Mouse (Mus musculus): ENCODE results near the gene Krcc1. TPM values are rescaled to one million over a fixed set of nuclear protein-coding genes. Genes with fewer than 3 reads are reported as not detected.
A peak's percentile ranks its signal among the peaks of the same experiment; 100 is the strongest.

Gene Krcc1
- total and polyA plus RNA-seq, 3 experiments = 25.8 to 31.6 TPM; not detected in 1

DNA sequence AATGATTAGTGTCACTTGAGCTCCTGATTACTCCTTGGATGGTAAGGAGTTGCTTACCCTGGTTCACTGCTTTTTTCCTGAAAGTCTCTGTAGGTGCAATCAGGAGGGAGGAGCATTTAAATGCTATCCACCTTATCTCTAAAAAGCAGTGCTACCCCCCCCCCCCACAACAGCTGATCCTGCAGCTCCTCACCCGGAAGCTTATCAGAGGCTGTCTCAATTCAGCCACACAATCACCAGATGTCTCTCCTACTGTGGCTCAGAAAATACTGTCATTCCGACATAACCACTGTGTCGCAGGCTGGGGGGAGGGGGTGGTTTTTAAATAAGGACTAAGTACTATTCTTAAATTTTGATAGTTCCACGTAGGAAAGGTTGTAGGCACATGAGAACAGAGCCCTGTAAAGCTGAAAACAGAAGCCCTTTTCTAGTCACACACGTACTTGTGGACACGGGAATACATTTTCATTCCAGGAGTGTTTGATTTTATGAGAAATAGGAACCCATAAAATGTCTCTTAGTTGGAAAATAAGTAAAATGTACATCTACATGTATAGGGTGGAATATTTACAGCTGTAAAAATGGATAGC is 11.3 kb upstream of the Krcc1 start:
- Histone ChIP-seq H3K9ac (ENCODE audit: control insufficient read depth, low read depth, low read length, poor library complexity, severe bottlenecking) (no peak overlapping the region; the same call in 1 of the 2 replicates), H3K27ac (ENCODE audit: control insufficient read depth, low read depth, low read length) (peak overlapping the region; percentile 51), H3K4me3 (ENCODE audit: control insufficient read depth in 1 of 2, insufficient read depth in 1 of 2, low read depth in 2 of 2, low read length in 2 of 2) (peak overlapping the region; percentile 4 to 38; a peak in 3 of 4 replicates), H3K79me2 (ENCODE audit: control insufficient read depth, insufficient read depth, low read length, poor library complexity) (no peaks in the 10 kb centered on the region), H3K36me3 (ENCODE audit: control insufficient read depth in 1 of 2, insufficient read depth in 2 of 2, low read length in 2 of 2) (peaks cover 0 to 33% of the 10 kb centered on the region in 2 experiments; a peak in 2 of 4 replicates), H3K9me3 (replicated peaks; ENCODE audit: insufficient read depth, low read length) (no peaks in the 10 kb centered on the region), H3K27me3 (ENCODE audit: control insufficient read depth in 1 of 2, insufficient read depth in 2 of 2, low read length in 2 of 2) (no peaks in the 10 kb centered on the region), H3K4me1 (ENCODE audit: control insufficient read depth in 1 of 2, insufficient read depth in 2 of 2, low read length in 2 of 2) (peaks cover 18 to 39% of the 10 kb centered on the region in 2 experiments)
- DNase-seq (ENCODE audit: low read depth, low spot score) = peak; percentile 91
- TF ChIP-seq JUND (IDR thresholded peaks at IDR 0.05; ENCODE audit: low read depth, low read length) = 0 out of 2 replicates have a peak, but pooled peaks have one; percentile 55
- TF ChIP-seq ETS1 (IDR thresholded peaks at IDR 0.05; ENCODE audit: low read depth, low read length) = peak; percentile 100
- peak; percentile 97 for TF ChIP-seq TCF12 (IDR thresholded peaks at IDR 0.05; ENCODE audit: low read depth, low read length)
- no peak for TF ChIP-seq POLR2AphosphoS5 (IDR thresholded peaks at IDR 0.05; ENCODE audit: borderline replicate concordance, low read depth, low read length)
- TF ChIP-seq ZMIZ1 (IDR thresholded peaks at IDR 0.05; ENCODE audit: low read depth, low read length) = 0 out of 2 replicates have a peak, but pooled peaks have one; percentile 33
- TF ChIP-seq USF2 (IDR thresholded peaks at IDR 0.05; ENCODE audit: borderline replicate concordance in 1 of 2, insufficient read depth in 1 of 2, low read depth in 1 of 2, low read length in 2 of 2) = no peak
- TF ChIP-seq UBTF (IDR thresholded peaks at IDR 0.05; ENCODE audit: borderline replicate concordance, insufficient read depth, low read depth, low read length) = no peak
- TF ChIP-seq POLR2A (IDR thresholded peaks at IDR 0.05; ENCODE audit: control insufficient read depth in 1 of 2, insufficient read depth in 1 of 2, low read depth in 1 of 2, low read length in 2 of 2, poor library complexity in 1 of 2) = no peak
- 0 out of 2 replicates have a peak, but pooled peaks have one; percentile 42 for TF ChIP-seq USF1 (IDR thresholded peaks at IDR 0.05; ENCODE audit: low read depth, low read length)
- TF ChIP-seq HCFC1 (IDR thresholded peaks at IDR 0.05; ENCODE audit: low read depth, low read length) = peak; percentile 66
- TF ChIP-seq MYB (IDR thresholded peaks at IDR 0.05; ENCODE audit: low read depth, low read length) = peak; percentile 90
- TF ChIP-seq ZNF384 (IDR thresholded peaks at IDR 0.05; ENCODE audit: low read depth, low read length) = 0 out of 2 replicates have a peak, but pooled peaks have one; percentile 44
- TF ChIP-seq GABPA (IDR thresholded peaks at IDR 0.05; ENCODE audit: low read depth, low read length) = no peak
- TF ChIP-seq NELFE (IDR thresholded peaks at IDR 0.05; ENCODE audit: low read depth, low read length) = peak; percentile 33
- TF ChIP-seq CHD2 (IDR thresholded peaks at IDR 0.05; ENCODE audit: low read length) = peak; percentile 76
- TF ChIP-seq RAD21 (IDR thresholded peaks at IDR 0.05; ENCODE audit: low read depth, low read length) = no peak
- peak; percentile 83; the same call in 1 of the 2 replicates for TF ChIP-seq BHLHE40 (IDR thresholded peaks at IDR 0.05; ENCODE audit: borderline replicate concordance, low read depth, low read length)
- TF ChIP-seq ELF1 (IDR thresholded peaks at IDR 0.05; ENCODE audit: low read depth, low read length) = peak; percentile 80; the same call in 1 of the 2 replicates
- TF ChIP-seq MYC (IDR thresholded peaks at IDR 0.05; ENCODE audit: low read depth, low read length) = 0 out of 2 replicates have a peak, but pooled peaks have one; percentile 53
- no peak for TF ChIP-seq E2F4 (IDR thresholded peaks at IDR 0.05; ENCODE audit: borderline replicate concordance, low read depth, low read length)
- TF ChIP-seq MXI1 (IDR thresholded peaks at IDR 0.05; ENCODE audit: low read depth, low read length) = peak; percentile 88
- TF ChIP-seq ZC3H11A (IDR thresholded peaks at IDR 0.05; ENCODE audit: low read depth, low read length) = peak; percentile 5; the same call in 1 of the 2 replicates
- no peak for TF ChIP-seq CTCF (IDR thresholded peaks at IDR 0.05 in 2 of 3, conservative IDR thresholded peaks at IDR 0.05 in 1 of 3; ENCODE audit: control insufficient read depth in 1 of 3, insufficient read depth in 1 of 3, low read depth in 2 of 3, low read length in 3 of 3, poor library complexity in 1 of 3, severe bottlenecking in 1 of 3)
- no peak for TF ChIP-seq SMC3 (IDR thresholded peaks at IDR 0.05; ENCODE audit: low read depth, low read length)
- TF ChIP-seq TBP (IDR thresholded peaks at IDR 0.05; ENCODE audit: low read depth, low read length) = no peak
- TF ChIP-seq MEF2A (IDR thresholded peaks at IDR 0.05; ENCODE audit: extremely low read depth, insufficient replicate concordance, low read depth, low read length, poor library complexity, severe bottlenecking) = peak; percentile 78; the same call in 1 of the 2 replicates
- TF ChIP-seq MAFK (IDR thresholded peaks at IDR 0.05; ENCODE audit: borderline replicate concordance, low read depth, low read length) = peak; percentile 79
- TF ChIP-seq SIN3A (IDR thresholded peaks at IDR 0.05; ENCODE audit: low read length) = peak; percentile 98
- TF ChIP-seq ZKSCAN1 (IDR thresholded peaks at IDR 0.05; ENCODE audit: low read depth, low read length) = no peak
- TF ChIP-seq CHD1 (IDR thresholded peaks at IDR 0.05; ENCODE audit: low read depth, low read length) = peak; percentile 69; the same call in 1 of the 2 replicates
- peak; percentile 76 for TF ChIP-seq TAL1 (IDR thresholded peaks at IDR 0.05; ENCODE audit: low read length)
- TF ChIP-seq MAZ (IDR thresholded peaks at IDR 0.05; ENCODE audit: low read depth, low read length) = peak; percentile 94
- TF ChIP-seq NRF1 (IDR thresholded peaks at IDR 0.05; ENCODE audit: insufficient read depth, low read depth, low read length, poor library complexity, severe bottlenecking) = no peak
- no peak for TF ChIP-seq POLR2AphosphoS2 (IDR thresholded peaks at IDR 0.05; ENCODE audit: low read length)
- TF ChIP-seq RCOR1 (IDR thresholded peaks at IDR 0.05; ENCODE audit: low read depth, low read length) = peak; percentile 97
- TF ChIP-seq GATA1 (IDR thresholded peaks at IDR 0.05; ENCODE audit: low read depth, low read length) = peak; percentile 98
